Mouse (Mus musculus) heart, postnatal 0 days (tissue): ENCODE results near the gene Coro2b. TPM values are rescaled to one million over a fixed set of nuclear protein-coding genes. Genes with fewer than 3 reads are reported as not detected.
A peak's percentile ranks its signal among the peaks of the same experiment; 100 is the strongest.

Experiments
- ATAC-seq: fragments of 200-750 bp; cut with Nextera tagmentation; 2 replicates; pipeline ENCODE4 v1.8.0; 2017; ENCODE audit warnings: low read depth, moderate number of reproducible peaks, moderate library complexity; ENCODE audit not compliant: insufficient read depth
- DNase-seq: peaks from one replicate; pipeline ENCODE4 v3.0.0-alpha.2; 2016; ENCODE audit warnings: low spot score
- H3K27ac ChIP-seq: fragments of 300-500 bp; sonication (generic); 2 replicates; pipeline ENCODE4 v1.5.1; 2014; ENCODE audit warnings: low read depth, mild to moderate bottlenecking
- H3K27me3 ChIP-seq: fragments of 300-500 bp; sonication (generic); 2 replicates; pipeline ENCODE4 v1.6.1; 2014; ENCODE audit warnings: low read length, mixed read lengths; ENCODE audit not compliant: control insufficient read depth, insufficient read depth
- H3K36me3 ChIP-seq: fragments of 300-500 bp; sonication (generic); replicated peaks from 2 replicates; pipeline ENCODE4 v1.6.1; 2014; ENCODE audit warnings: low read length, mixed read lengths; ENCODE audit not compliant: control insufficient read depth, insufficient read depth
- H3K4me1 ChIP-seq: fragments of 300-500 bp; sonication (generic); 2 replicates; pipeline ENCODE4 v1.6.1; 2014; ENCODE audit warnings: antibody characterized with exemption; ENCODE audit not compliant: control insufficient read depth, insufficient read depth
- H3K4me2 ChIP-seq: fragments of 300-500 bp; sonication (generic); 2 replicates; pipeline ENCODE4 v1.6.1; 2014; ENCODE audit warnings: low read depth, mild to moderate bottlenecking, low read length, moderate library complexity
- H3K4me3 ChIP-seq: fragments of 300-500 bp; sonication (generic); 2 replicates; pipeline ENCODE4 v1.5.1; 2014; ENCODE audit warnings: low read depth, low read length
- H3K9ac ChIP-seq: fragments of 300-500 bp; sonication (generic); replicated peaks from 2 replicates; pipeline ENCODE4 v1.6.1; 2014; ENCODE audit warnings: low read depth, low read length, mixed read lengths
- H3K9me3 ChIP-seq: fragments of 300-500 bp; sonication (generic); replicated peaks from 2 replicates; pipeline ENCODE4 v1.6.1; 2016; ENCODE audit warnings: low read length; ENCODE audit not compliant: control insufficient read depth
- CTCF ChIP-seq: IDR thresholded peaks from 2 replicates; pipeline ENCODE4 v1.5.1; 2016; ENCODE audit warnings: antibody characterized with exemption, control low read depth, low read depth
- EP300 ChIP-seq: IDR thresholded peaks from 2 replicates; pipeline ENCODE4 v1.6.1; 2016; ENCODE audit warnings: antibody characterized with exemption, low read depth
- WGBS: fragments of 180-500 bp; shearing (Covaris S2); extraction: QIAGEN DNeasy Blood & Tissue Kit; methylation state at CpG from one replicate; pipeline ENCODE4 v1.1.7; 2014; 5-methylcytosine and 5-hydroxymethylcytosine counted together
- polyA plus RNA-seq: library from polyadenylated mRNA; unstranded; fragments of >200 nt; fragmentation: Nextera tagmentation; extraction: Ambion mirVana; gene quantifications from 2 replicates; pipeline ENCODE4 v1.2.1, GENCODE M21; 2015
- total RNA-seq: library from RNA; depleted of rRNA; stranded (reverse); fragments of >200 nt; gene quantifications from 2 replicates; pipeline ENCODE4 v1.2.3, GENCODE M21; 2014; ENCODE audit warnings: low replicate concordance; rRNA removed

Gene Coro2b
- total RNA-seq, result 9.1 and 45.9 TPM in 2 replicates
- polyA plus RNA-seq, result 5.1 and 5.5 TPM in 2 replicates

DNA sequence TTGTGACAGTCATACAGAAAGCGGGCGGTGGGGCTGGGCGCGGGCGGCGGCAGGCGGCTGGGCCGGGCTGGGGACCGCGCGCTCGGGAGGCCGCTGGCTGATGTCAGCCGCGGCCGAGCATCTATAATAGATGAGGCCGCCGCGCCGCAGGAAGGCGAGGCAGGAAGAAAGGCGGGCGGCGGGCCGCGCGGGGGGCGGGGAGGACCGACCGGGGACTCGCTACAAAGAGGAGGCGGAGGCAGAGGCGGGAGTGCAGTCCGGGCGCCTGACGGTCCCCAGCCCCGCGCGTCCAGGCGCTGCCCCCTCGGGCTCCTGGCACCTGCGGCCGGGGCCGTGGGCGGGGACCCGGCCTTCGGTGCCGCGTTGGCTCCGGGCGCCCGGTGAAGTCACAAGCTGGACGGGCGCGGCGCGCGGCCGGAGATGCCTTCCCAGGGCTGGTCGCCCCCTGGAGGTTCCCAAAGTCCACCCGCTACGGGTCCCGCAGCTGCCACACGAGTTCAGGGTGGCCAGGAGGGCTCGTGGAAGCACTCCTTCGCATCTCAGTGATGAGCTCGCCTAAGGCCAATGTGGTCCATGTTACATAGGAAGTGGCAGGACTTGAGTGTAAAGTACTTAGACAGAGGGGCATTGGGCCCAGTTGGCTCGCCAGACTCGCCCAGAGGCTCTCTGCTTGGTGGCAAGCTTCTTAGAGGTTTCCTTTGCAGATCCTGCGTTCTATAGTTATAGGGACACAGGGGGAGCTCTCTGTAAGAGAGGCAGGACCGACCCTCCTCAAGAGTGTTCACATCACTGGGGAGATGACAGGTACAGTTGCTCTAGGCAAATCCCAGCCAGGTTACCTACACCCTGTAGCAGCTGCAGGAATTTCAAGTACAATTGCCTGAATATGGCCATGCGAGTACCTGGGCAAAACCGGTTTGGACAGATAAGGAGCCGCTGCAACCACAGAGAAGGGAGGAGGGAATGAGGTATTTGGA is at the start of gene Coro2b:
Gene Coro2b, minus strand, starts transcription at position 390 of the 977 bp plus-strand sequence.
- WGBS, result 5% methylated on average over 46 of the region's 74 CpGs
- H3K4me2 ChIP-seq, result peak within 1 kb of the TSS; percentile 85
- peak within 1 kb of the TSS; percentile 21 for H3K27ac ChIP-seq
- H3K36me3 ChIP-seq, result no peaks in the 10 kb centered on the region
- DNase-seq (peak; percentile 43), ATAC-seq (peak; percentile 61)
- H3K4me1 ChIP-seq, result peaks cover 4% of the 10 kb centered on the region; the same call in 1 of the 2 replicates
- H3K27me3 ChIP-seq, result 0 out of 2 replicates have a peak, but pooled peaks cover 14% of the 10 kb centered on the region
- peak within 1 kb of the TSS; percentile 62 for H3K9ac ChIP-seq
- no peaks in the 10 kb centered on the region for H3K9me3 ChIP-seq
- no peak for TF ChIP-seq EP300
- peak; percentile 39; the same call in 1 of the 2 replicates for TF ChIP-seq CTCF
- peak within 1 kb of the TSS; percentile 68 for H3K4me3 ChIP-seq

GRCm38 (mm10) chr9:62577558-62577957 is 40.7 kb upstream of the Coro2b start:
- no peak overlapping the region for H3K27ac ChIP-seq
- ATAC-seq (no peak), DNase-seq (no peak)
- no peak overlapping the region for H3K9ac ChIP-seq
- 42% methylated on average over 1 of the region's 1 CpGs for WGBS
- TF ChIP-seq EP300, result no peak
- TF ChIP-seq CTCF, result no peak
- H3K36me3 ChIP-seq, result no peaks in the 10 kb centered on the region
- H3K27me3 ChIP-seq, result no peaks in the 10 kb centered on the region
- no peaks in the 10 kb centered on the region for H3K4me1 ChIP-seq
- no peak overlapping the region for H3K4me3 ChIP-seq
- no peaks in the 10 kb centered on the region for H3K9me3 ChIP-seq
- no peak overlapping the region for H3K4me2 ChIP-seq

DNA sequence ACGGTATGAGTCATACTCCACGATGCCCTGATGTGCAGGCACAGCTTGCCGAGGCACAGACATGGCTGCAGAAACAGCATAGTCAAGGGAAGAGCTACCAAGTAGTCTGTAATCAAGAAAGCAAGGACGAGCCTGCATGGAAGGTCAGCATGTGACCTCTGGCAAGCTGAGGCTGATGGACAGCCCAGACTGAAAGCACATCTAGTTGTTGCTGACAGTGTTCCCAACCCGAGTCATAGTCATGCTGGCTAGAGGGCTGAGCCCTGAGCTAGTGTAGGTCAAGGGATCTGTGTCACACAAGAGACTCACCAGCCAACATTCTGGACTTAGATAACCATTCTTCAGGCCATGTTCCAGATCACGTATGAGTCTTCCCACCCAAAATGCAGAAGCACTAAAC is 32.3 kb upstream of the Coro2b start:
- Histone ChIP-seq H3K4me3 (no peak overlapping the region), H3K4me2 (no peak overlapping the region), H3K27ac (no peak overlapping the region), H3K36me3 (no peaks in the 10 kb centered on the region), H3K27me3 (no peaks in the 10 kb centered on the region), H3K9me3 (no peaks in the 10 kb centered on the region; the same call in 1 of the 2 replicates), H3K4me1 (no peaks in the 10 kb centered on the region), H3K9ac (no peak overlapping the region)
- TF ChIP-seq EP300 (no peak), CTCF (no peak)
- ATAC-seq (no peak), DNase-seq (no peak)
- WGBS, result 74% methylated on average over 6 of the region's 6 CpGs

GRCm38 (mm10) chr9:62567818-62568217 is 31.0 kb upstream of the Coro2b start:
- ATAC-seq (no peak), DNase-seq (no peak)
- Histone ChIP-seq H3K9me3 (no peaks in the 10 kb centered on the region; the same call in 1 of the 2 replicates), H3K9ac (no peak overlapping the region), H3K36me3 (no peaks in the 10 kb centered on the region), H3K4me3 (no peak overlapping the region), H3K27me3 (no peaks in the 10 kb centered on the region), H3K27ac (no peak overlapping the region), H3K4me2 (no peak overlapping the region), H3K4me1 (no peaks in the 10 kb centered on the region)
- 88% methylated on average over 1 of the region's 1 CpGs for WGBS
- no peak for TF ChIP-seq CTCF
- TF ChIP-seq EP300, result no peak

DNA sequence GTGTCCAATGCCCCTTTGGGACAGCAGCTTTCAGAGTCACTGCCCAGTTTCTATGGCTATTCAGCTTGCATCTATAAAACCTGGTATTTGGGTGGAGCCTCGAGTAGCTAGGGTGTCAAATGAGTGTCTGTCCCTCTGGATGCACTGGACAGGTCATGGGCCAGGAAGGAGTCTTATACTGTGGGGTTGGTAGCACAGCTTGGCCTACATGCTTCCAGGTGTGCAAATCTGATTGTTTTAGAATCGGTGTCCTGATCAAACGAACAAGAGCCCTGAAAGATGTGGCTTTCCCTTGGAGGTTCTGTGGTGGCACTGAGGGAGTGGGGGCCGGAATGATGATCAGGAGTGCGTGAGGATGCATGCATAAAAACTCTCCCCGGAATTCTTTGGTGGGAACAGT is 25.4 kb upstream of the Coro2b start:
- Histone ChIP-seq H3K4me3 (no peak overlapping the region), H3K27ac (no peak overlapping the region), H3K4me2 (no peak overlapping the region), H3K9ac (no peak overlapping the region), H3K4me1 (no peaks in the 10 kb centered on the region), H3K27me3 (no peaks in the 10 kb centered on the region), H3K36me3 (no peaks in the 10 kb centered on the region), H3K9me3 (no peaks in the 10 kb centered on the region; the same call in 1 of the 2 replicates)
- no peak for DNase-seq
- TF ChIP-seq CTCF, result no peak
- no peak for TF ChIP-seq EP300
- 87% methylated on average over 6 of the region's 6 CpGs for WGBS
- ATAC-seq, result no peak
